Mouse (Mus musculus): ENCODE results near the gene Cblc.

DNA sequence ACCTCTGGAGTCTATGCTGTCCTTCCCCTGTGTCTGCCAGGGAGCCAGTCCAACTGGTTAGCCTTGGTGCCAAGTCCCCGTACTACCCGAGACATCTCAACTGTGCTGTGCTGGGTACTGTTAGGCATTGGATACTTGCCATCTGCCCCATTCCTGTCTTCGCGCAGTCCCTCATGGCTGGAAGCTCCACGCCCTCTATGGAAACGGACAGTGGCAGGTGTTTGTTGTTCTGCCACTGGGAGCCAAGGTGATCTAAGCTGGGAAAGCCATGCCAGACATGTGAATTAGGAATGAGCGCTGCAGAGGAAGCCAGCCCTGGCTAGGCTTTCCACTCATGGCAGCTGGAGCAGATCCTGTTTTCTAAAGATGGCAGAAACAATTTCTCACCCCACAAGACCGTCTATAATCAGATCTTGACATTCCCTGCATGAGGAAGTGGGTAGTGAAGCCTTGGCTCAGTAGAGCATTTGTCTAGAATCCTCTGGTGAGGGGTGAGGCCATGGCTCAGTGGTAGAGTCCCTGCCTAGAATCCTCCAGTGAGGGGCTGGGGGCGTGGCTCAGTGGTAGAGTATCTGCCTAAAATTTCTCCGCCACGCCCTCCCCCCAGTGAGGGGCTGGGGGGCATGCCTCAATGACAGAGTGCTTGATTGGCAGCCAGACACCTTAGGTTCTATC is 19.4 kb downstream of the Cblc start:
- TF ChIP-seq CTCF (IDR thresholded peaks at IDR 0.05): no peak
- no peak for TF ChIP-seq EP300 (IDR thresholded peaks at IDR 0.05)

Measured in lung, postnatal 0 days (tissue).